Mouse (Mus musculus) v-Abl transformed pro-B cells (cell line): ENCODE measurements at regions not wholly inside any gene's neighbourhood (a gene's known extent, or its start where the extent isn't known, plus 50 kb on each side); places are given as distances from the start of the nearest gene placed in this dataset.

Source experiments
- in situ Hi-C, 2 experiments: fragments of 400-800 bp; cut with MboI; formaldehyde crosslinking; loops; one replicate each; pipeline ENCODE4 v1.15.1; 2025; ENCODE audit not compliant: unreplicated experiment in 2 of 2

- in situ Hi-C loops, result no loop called here
These were observed 186.7 kb upstream of the Zfp507 start for GRCm38 (mm10) chr7:35989456-35989855.

DNA sequence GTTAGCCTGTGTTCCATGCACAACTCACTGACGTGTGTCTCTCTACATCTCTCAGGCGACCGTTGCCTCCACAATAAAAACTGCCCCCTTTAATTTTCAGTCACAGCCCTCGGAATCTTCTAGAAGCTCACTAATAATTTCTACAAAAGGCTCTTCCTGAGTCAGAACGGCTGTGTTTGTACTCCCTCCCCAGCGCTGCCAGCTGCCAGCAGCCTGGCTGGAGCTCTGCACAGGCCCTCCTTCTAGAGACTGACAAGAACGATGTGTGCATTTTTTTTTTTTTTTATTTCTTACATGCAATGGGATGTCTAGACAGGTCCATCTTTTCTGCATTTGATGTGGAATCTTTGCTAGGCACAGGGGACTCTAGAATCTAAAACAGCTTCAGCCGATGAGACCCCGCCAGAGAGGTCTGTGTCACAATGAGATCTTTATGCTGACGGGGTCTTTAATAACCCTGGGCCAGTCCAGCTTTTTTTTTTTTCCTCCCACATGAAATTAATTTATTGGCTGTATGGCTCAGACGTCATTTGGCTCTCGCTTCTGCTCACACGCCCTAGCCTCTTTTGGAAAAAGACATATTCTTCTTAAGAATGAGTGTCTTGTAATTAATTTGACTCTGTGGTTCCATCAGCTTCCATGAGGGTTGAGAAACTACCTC is 185.8 kb upstream of the Zfp507 start:
- in situ Hi-C loops, result no loop called here

GRCm38 (mm10) chr7:35977986-35978385 is 175.2 kb upstream of the Zfp507 start:
- in situ Hi-C loops, result no loop called here

- in situ Hi-C loops, result no loop called here
These were observed 155.9 kb upstream of the Zfp507 start for GRCm38 (mm10) chr7:35958731-35959130.

- in situ Hi-C loops, result no loop called here
These were observed 155.2 kb upstream of the Zfp507 start for GRCm38 (mm10) chr7:35958052-35958451.

DNA sequence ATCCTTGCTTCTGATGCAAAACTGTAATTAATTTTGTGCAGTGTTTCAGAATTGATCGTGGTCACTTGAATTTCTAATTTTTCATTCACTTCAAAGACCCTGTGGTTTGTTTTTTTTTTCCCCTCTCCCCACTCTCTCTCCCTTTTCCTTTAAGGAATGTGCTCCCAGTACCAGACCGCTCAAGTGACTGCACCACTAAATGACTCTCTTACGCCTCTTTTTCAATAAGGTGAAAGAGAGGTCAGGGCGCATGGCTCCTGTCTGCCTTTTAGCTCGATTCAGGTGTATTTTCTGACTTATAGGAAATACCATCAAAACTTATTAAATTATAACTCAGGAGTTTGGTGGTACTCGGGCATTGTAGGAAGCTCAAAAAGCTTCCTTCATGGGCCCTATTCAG is 146.0 kb upstream of the Zfp507 start:
- in situ Hi-C loops, result no loop called here

- in situ Hi-C loops, result no loop called here
These were observed 145.6 kb upstream of the Zfp507 start for GRCm38 (mm10) chr7:35948389-35948788.

DNA sequence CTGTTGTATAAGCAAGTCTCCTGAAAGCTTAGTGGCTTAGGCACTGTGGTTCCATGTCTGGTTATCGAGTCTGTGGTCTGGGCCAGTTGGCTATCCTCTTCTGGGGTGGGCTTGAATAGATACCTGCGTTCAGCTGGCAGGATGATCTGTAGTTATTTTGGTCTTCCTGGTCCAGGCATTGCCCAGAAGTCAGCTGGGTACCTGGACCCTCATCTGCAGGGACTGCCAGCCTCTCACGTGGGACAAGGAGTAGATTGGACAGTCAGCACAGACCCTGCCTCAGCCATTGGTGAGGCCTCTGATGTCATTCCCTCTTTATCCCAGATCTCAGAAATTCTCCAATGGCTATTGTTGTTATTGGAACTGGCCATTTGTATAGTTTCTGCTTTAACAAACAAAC is 138.3 kb upstream of the Zfp507 start:
- in situ Hi-C loops, result no loop called here

DNA sequence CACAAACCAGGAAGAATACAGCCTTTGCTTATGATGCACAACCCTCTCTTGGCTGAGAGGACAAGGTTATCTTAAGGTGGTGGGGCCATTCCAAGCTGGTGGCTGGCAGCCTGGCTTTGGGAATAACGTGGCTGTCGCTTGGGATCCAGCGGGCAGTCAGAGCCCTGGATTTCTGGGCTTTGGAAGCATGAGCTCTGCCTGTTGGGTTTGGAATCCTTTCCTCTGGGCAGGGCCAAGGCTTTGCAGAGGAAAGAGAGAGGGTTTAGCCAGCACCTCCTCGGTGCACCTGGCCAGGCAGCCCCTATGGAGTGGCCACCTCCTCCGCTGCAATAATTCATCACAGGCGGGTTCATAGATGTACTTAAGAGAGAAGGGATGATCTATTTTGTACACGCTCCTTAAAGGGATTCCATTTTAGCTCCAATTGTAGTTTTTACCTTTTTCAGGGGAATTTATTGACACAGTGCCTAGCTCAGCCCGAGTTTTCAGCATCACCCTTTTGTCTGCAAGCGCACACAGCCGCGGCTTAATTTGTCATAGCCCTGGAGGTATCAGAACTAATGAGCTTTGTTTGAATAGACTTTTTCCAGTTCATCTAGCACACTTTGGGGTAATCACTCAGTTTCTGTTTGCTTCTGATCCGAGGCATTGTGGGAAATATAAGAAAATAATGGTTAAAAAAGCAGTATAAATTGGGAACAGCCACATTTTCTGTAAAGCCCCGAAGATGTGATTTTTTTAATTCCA is 135.5 kb upstream of the Zfp507 start:
- in situ Hi-C loops, result no loop called here

- in situ Hi-C loops, result no loop called here
These were observed 123.9 kb upstream of the Zfp507 start for GRCm38 (mm10) chr7:35926749-35927148.

GRCm38 (mm10) chr7:35922582-35922981 is 119.8 kb upstream of the Zfp507 start:
- in situ Hi-C loops, result no loop called here

- in situ Hi-C loops, result no loop called here
These were observed 118.1 kb upstream of the Zfp507 start for GRCm38 (mm10) chr7:35920884-35921283.

- in situ Hi-C loops, result no loop called here
These were observed 117.4 kb upstream of the Zfp507 start for GRCm38 (mm10) chr7:35920194-35920609.

DNA sequence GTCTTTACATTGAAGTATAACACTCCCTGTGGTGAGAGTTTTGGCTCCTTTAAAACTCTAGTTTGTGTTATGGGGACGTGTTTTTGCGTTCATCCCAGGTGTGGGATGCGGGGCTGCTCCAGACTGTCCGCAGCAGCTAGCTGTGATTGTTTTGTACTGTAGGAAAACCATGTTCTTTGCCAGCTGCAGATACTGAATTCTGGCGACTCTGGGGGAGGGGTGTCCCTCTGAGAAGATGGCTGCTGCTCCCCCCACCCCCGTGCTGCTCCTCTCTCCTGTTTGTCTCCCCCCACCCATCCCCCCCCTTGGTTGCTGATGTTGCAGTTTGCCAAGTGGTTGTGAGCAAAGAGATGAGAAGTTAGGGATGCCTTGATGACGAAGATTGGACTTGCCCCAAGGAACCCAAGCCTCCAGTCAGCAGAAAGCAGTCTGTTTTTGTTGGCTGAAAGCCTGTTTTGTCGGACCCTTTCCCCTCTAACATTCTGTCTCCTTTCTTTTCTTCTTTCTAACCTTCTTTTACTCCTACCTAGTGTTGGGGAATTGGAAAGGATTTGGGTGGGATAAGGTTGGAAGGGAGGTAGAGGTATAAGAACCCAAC is 107.4 kb upstream of the Zfp507 start:
- in situ Hi-C loops, result no loop called here

- in situ Hi-C loops, result no loop called here
These were observed 99.2 kb upstream of the Zfp507 start for GRCm38 (mm10) chr7:35901942-35902381.

GRCm38 (mm10) chr7:35898701-35899445 is 96.1 kb upstream of the Zfp507 start:
- in situ Hi-C loops, result loop anchor here (25.0 kb wide), 2 partner anchors 1438 to 1463 kb away; no protein-coding TSS in a partner anchor

DNA sequence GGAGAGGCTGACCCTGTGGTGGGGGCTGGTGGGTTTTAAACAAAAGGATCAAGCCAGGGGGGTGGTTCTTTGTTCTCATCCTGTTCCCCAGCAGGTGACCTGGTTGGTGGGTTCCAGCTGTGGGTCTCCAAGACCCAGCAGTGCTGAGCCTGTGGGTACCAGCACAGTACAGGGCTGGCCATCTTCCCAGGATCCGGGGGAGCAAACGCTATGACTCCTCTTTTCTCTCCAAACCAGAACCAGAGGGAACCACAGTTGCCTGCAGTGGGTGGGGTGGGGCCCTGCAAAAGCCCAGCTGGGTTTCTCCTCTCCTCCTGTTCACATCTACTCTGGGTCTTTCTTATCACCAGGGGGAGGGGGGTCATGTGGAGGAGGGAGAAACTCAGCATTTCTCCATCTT is 90.5 kb upstream of the Zfp507 start:
- in situ Hi-C loops, result loop anchor here (25.0 kb wide), 2 partner anchors 1444 to 1469 kb away; no protein-coding TSS in a partner anchor

GRCm38 (mm10) chr7:35886051-35886450 is 83.2 kb upstream of the Zfp507 start:
- in situ Hi-C loops, result loop anchor here (25.0 kb wide), 2 partner anchors 1451 to 1476 kb away; no protein-coding TSS in a partner anchor

GRCm38 (mm10) chr7:35879755-35880304 is 77.0 kb upstream of the Zfp507 start:
- in situ Hi-C loops, result loop anchor here (25.0 kb wide), 2 partner anchors 1457 to 1482 kb away; no protein-coding TSS in a partner anchor

GRCm38 (mm10) chr7:35878164-35878563 is 75.4 kb upstream of the Zfp507 start:
- in situ Hi-C loops, result loop anchor here (25.0 kb wide), 2 partner anchors 1459 to 1484 kb away; no protein-coding TSS in a partner anchor
